Mouse (Mus musculus) myocyte (in vitro differentiated cells): ENCODE results near the gene Cdk5. TPM values are rescaled to one million over a fixed set of nuclear protein-coding genes. Genes with fewer than 3 reads are reported as not detected.

Experiments
- H3K27me3 ChIP-seq: one replicate; pipeline ENCODE4 v1.6.1; 2011; ENCODE audit not compliant: control insufficient read depth, insufficient read depth, insufficient read length
- H3K36me3 ChIP-seq: one replicate; pipeline ENCODE4 v1.6.1; 2011; ENCODE audit not compliant: control insufficient read depth, insufficient read depth
- H3K4me2 ChIP-seq: one replicate; pipeline ENCODE4 v1.6.1; 2011; ENCODE audit warnings: low read depth, control low read depth
- H3K4me3 ChIP-seq: one replicate; pipeline ENCODE4 v1.5.1; 2011; ENCODE audit warnings: mild to moderate bottlenecking, control low read depth, moderate library complexity
- H3K79me2 ChIP-seq: one replicate; pipeline ENCODE4 v1.6.1; 2011; ENCODE audit not compliant: control insufficient read depth, insufficient read depth
- H3ac ChIP-seq: one replicate; pipeline ENCODE4 v1.6.1; 2011; ENCODE audit not compliant: control insufficient read depth, insufficient read length
- CEBPB ChIP-seq: IDR thresholded peaks from 2 replicates; pipeline ENCODE4 v1.6.1; 2011; ENCODE audit warnings: mild to moderate bottlenecking, moderate library complexity; ENCODE audit not compliant: poor library complexity, insufficient read depth, severe bottlenecking
- E2F4 ChIP-seq: IDR thresholded peaks from one replicate; pipeline ENCODE4 v1.6.1; 2011; ENCODE audit warnings: mild to moderate bottlenecking, control low read depth, moderate library complexity; ENCODE audit not compliant: insufficient read depth
- MAX ChIP-seq: IDR thresholded peaks from one replicate; pipeline ENCODE4 v1.6.1; 2011; ENCODE audit warnings: low read depth, mild to moderate bottlenecking, control low read depth
- MYOD1 ChIP-seq, 3 experiments: IDR thresholded peaks; one replicate each; pipeline ENCODE4 v1.6.1; 2011; ENCODE audit warnings: control low read depth in 2 of 3, low read depth in 2 of 3, mild to moderate bottlenecking in 2 of 3, moderate library complexity in 1 of 3; ENCODE audit not compliant: insufficient read length in 2 of 3, control insufficient read depth in 1 of 3
- MYOG ChIP-seq, 3 experiments: IDR thresholded peaks; one replicate each; pipeline ENCODE4 v1.6.1; 2011; ENCODE audit warnings: control low read depth in 2 of 3, low read depth in 2 of 3, mild to moderate bottlenecking in 2 of 3; ENCODE audit not compliant: insufficient read length in 2 of 3, control insufficient read depth in 1 of 3, insufficient read depth in 1 of 3
- POLR2A ChIP-seq: IDR thresholded peaks from one replicate; pipeline ENCODE4 v1.6.1; 2011; ENCODE audit warnings: low read depth, mild to moderate bottlenecking, control low read depth, moderate library complexity; ENCODE audit not compliant: insufficient read length
- POLR2AphosphoS2 ChIP-seq: IDR thresholded peaks from one replicate; pipeline ENCODE4 v1.6.1; 2011; ENCODE audit warnings: low read depth, control low read depth; ENCODE audit not compliant: insufficient read length
- REST ChIP-seq: IDR thresholded peaks from one replicate; pipeline ENCODE4 v1.6.1; 2011; ENCODE audit warnings: mild to moderate bottlenecking, control low read depth, moderate library complexity; ENCODE audit not compliant: insufficient read depth, insufficient read length
- SRF ChIP-seq: IDR thresholded peaks from one replicate; pipeline ENCODE4 v1.6.1; 2011; ENCODE audit warnings: low read depth; ENCODE audit not compliant: control insufficient read depth, insufficient read length
- TCF12 ChIP-seq: IDR thresholded peaks from one replicate; pipeline ENCODE4 v1.6.1; 2011; ENCODE audit warnings: mild to moderate bottlenecking, control low read depth; ENCODE audit not compliant: poor library complexity, insufficient read depth, severe bottlenecking
- TCF3 ChIP-seq: IDR thresholded peaks from one replicate; pipeline ENCODE4 v1.6.1; 2011; ENCODE audit warnings: low read depth, control low read depth; ENCODE audit not compliant: insufficient read length
- USF1 ChIP-seq: IDR thresholded peaks from one replicate; pipeline ENCODE4 v1.6.1; 2011; ENCODE audit warnings: low read depth, mild to moderate bottlenecking, control low read depth, moderate library complexity
- polyA plus RNA-seq: library from polyadenylated mRNA; unstranded; fragments of >200 nt; fragmentation: generic; extraction: Trizol; gene quantifications from one replicate; pipeline ENCODE4 v1.2.1, GENCODE M21; 2012; ENCODE audit warnings: missing spikeins

Cdk5 gene
- polyA plus RNA-seq, 1 experiment = 30.0 TPM

DNA sequence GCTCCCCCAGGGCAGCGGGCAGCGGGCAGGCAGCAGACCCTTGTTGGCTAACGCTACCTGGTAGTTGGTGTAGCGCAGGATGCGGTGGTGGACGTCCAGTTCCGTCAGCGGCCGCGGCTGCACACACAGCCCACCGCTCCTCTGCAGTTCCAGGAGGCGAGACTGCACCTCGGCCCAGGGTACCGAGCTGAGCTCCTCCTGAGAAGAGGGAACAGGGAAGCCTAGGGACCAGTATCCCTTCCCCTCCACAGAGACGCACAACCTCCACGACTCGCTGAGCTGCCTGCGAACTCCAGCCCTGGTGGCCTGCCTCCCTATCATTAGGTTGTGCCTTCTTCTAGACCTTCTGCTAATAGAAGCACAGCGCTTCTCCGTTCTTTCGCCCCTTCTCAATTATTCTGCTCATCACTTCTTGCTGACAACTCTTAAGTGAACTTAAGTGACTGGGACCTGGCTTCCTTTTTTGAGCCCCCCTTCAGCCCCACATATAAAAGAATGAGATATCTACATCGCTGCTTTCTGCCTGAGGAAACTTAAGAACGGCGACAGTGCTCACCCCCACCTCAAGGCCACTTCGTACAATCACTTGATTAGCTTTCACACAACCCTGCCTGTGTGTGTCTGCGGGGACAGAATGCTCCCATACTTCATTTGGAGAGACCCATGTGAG is 34.9 kb downstream of the Cdk5 start:
- TF ChIP-seq E2F4 = no peak
- TF ChIP-seq TCF12 = no peak
- no peak for TF ChIP-seq CEBPB
- no peak for TF ChIP-seq USF1
- no peak for TF ChIP-seq POLR2A
- no peak for TF ChIP-seq SRF
- TF ChIP-seq MAX = no peak
- TF ChIP-seq MYOG (IDR thresholded peaks at IDR 0.05; ENCODE audit: control insufficient read depth in 1 of 3, insufficient read depth in 1 of 3, insufficient read length in 2 of 3, low read depth in 2 of 3) = no peak
- TF ChIP-seq MYOD1 (IDR thresholded peaks at IDR 0.05; ENCODE audit: control insufficient read depth in 1 of 3, insufficient read length in 2 of 3, low read depth in 2 of 3) = no peak
- TF ChIP-seq REST = no peak
- no peak for TF ChIP-seq POLR2AphosphoS2
- no peak for TF ChIP-seq TCF3
- H3ac ChIP-seq = peak overlapping the region; percentile 14
- no peaks in the 10 kb centered on the region for H3K36me3 ChIP-seq
- no peaks in the 10 kb centered on the region for H3K79me2 ChIP-seq
- H3K4me2 ChIP-seq = peak overlapping the region; percentile 35
- H3K4me3 ChIP-seq = no peak overlapping the region
- H3K27me3 ChIP-seq = no peaks in the 10 kb centered on the region

DNA sequence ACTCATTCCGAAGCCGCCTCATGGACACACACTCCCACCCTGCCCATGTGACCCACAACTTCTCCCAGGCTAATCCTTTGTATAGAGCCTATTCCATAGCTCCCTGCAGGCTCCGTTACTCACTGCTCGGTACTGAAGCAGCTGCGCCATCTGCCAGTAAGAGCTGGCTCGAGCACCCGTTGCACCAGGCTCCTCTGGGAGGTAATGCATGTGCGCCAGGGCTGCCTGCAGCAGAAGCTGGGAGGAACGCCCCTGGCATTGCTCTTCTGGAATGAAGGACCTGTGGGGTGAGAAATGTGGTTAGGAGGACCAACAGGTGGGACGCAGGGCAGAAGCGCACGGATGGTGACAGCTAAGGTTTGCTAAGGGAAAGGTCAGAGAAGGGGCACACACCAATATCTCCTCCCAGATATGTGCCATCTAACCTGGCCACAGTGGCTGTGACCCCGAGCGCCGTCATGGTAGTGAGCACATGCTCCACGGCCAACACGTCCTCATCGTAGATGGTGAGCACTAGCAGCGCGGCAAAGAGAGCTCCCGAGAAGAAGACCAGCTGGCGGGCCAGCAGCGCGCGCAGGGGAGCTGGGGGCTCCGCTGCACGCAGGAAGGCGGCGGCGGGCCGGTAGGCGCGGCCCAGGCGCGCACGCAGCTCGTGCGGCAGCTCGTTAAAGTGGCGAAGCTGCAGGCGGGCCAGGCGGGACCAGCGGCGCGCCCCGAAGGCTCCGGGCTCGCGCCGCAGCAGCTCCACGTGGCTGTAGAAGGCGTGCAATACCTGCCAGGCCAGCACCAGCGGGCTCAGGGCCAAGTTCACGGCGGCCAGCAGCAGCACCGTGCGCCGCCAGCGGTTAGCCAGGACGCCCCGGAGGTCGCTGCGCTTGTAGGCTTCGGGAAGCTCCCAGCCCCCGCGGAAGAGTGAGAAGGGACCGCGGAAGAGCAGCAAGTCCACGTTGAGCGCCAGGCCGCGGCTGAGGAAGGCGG is 35.8 kb downstream of the Cdk5 start:
- H3ac ChIP-seq = peak overlapping the region; percentile 14
- no peaks in the 10 kb centered on the region for H3K27me3 ChIP-seq
- H3K79me2 ChIP-seq = no peaks in the 10 kb centered on the region
- peak overlapping the region; percentile 35 for H3K4me2 ChIP-seq
- no peaks in the 10 kb centered on the region for H3K36me3 ChIP-seq
- TF ChIP-seq MYOD1 (IDR thresholded peaks at IDR 0.05; ENCODE audit: control insufficient read depth in 1 of 3, insufficient read length in 2 of 3, low read depth in 2 of 3) (peak in 2 of 3 experiments; percentile 28 to 29), MYOG (IDR thresholded peaks at IDR 0.05; ENCODE audit: control insufficient read depth in 1 of 3, insufficient read depth in 1 of 3, insufficient read length in 2 of 3, low read depth in 2 of 3) (peak in 1 of 3 experiments; percentile 64), USF1 (no peak)
- H3K4me3 ChIP-seq = no peak overlapping the region

DNA sequence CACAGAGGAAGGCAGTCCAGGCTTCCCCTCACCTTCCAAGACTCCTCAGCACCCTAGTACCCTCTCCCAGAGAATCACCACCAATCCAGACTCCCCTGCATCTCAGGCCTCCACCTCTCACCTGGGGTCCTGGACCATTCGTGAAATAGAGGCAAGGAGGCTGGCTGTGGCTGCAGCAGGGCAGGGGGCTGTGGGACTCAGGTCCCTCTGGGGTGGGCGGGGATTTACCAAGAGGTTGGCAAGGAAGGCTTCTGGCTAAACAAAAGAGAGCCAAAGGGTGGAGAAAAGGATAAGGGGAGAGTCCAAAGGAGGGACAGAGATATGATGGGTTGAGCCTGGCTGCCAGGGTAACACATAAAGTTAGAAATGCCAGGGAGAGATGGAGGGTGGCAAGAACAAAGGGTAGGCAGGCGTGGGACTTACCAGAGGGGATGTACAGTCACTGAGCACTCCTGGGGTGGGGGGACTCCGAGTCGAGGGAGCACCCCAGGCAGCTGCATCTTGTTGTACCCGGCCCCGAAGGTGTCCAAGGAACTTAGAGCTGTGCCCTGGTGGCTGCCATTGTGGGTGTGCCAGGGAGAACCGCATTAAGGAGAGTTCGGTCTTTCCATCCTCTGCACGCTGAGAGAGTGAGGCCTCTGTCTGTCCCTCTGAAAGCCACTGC is 37.3 kb downstream of the Cdk5 start:
- Histone ChIP-seq H3K4me2 (no peak overlapping the region), H3ac (no peak overlapping the region), H3K4me3 (no peak overlapping the region), H3K27me3 (no peaks in the 10 kb centered on the region), H3K36me3 (no peaks in the 10 kb centered on the region), H3K79me2 (no peaks in the 10 kb centered on the region)
- no peak for TF ChIP-seq TCF3
- no peak for TF ChIP-seq E2F4
- TF ChIP-seq MAX = no peak
- no peak for TF ChIP-seq CEBPB
- no peak for TF ChIP-seq POLR2A
- no peak for TF ChIP-seq REST
- no peak for TF ChIP-seq POLR2AphosphoS2
- TF ChIP-seq MYOG (IDR thresholded peaks at IDR 0.05; ENCODE audit: control insufficient read depth in 1 of 3, insufficient read depth in 1 of 3, insufficient read length in 2 of 3, low read depth in 2 of 3) = no peak
- no peak for TF ChIP-seq TCF12
- no peak for TF ChIP-seq MYOD1 (IDR thresholded peaks at IDR 0.05; ENCODE audit: control insufficient read depth in 1 of 3, insufficient read length in 2 of 3, low read depth in 2 of 3)
- no peak for TF ChIP-seq USF1
- TF ChIP-seq SRF = no peak

DNA sequence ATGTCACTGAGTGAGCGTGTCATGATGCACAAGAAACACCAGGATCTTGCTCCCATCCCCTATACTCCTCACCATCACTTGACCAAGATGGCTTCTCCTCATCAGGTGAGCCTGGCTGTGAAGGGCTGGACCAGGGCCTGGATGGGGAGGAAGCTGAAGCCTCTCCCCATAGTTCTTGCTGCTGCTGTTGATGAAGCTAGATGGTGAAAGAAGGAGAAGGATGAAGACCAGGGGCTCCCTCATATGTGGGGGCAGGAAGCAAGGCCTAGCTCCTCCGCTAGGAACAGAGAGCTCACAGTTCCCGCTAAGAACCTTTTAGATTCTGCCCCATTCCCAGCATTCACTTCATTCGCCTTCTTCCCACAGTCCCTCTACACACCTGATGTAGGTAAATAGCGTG is 38.0 kb downstream of the Cdk5 start:
- H3ac ChIP-seq = no peak overlapping the region
- H3K27me3 ChIP-seq = no peaks in the 10 kb centered on the region
- no peak overlapping the region for H3K4me3 ChIP-seq
- no peaks in the 10 kb centered on the region for H3K79me2 ChIP-seq
- no peak overlapping the region for H3K4me2 ChIP-seq
- TF ChIP-seq TCF3 = no peak
- TF ChIP-seq E2F4 = no peak
- no peaks in the 10 kb centered on the region for H3K36me3 ChIP-seq

DNA sequence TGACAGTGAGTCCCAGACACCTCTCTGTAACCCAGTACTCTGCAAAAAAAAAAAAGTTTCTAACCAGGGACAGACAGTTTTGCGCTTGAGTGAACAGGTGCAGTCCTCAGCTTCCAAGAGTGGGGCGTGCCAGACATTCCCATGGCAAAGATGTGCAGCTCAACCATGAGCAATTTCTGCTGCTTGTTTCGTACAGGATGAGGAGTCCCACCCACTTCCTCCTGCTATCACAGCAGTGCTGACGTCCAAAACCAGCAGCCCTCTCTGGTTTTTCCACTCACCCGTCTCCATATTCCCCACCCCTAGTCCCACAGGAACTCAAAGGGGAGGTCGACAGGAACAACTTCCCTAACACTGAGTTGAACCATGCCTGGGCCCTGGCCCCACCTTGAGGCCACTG is 38.9 kb downstream of the Cdk5 start:
- 0 out of 2 replicates have a peak, but pooled peaks have one; percentile 9 for TF ChIP-seq CEBPB
- TF ChIP-seq USF1 = no peak
- no peak for TF ChIP-seq MAX
- peak; percentile 23 for TF ChIP-seq TCF12
- TF ChIP-seq POLR2AphosphoS2 = no peak
- TF ChIP-seq MYOG (IDR thresholded peaks at IDR 0.05; ENCODE audit: control insufficient read depth in 1 of 3, insufficient read depth in 1 of 3, insufficient read length in 2 of 3, low read depth in 2 of 3) = peak in 2 of 3 experiments; percentile 58 to 82
- TF ChIP-seq E2F4 = no peak
- TF ChIP-seq SRF = no peak
- no peak for TF ChIP-seq POLR2A
- TF ChIP-seq MYOD1 (IDR thresholded peaks at IDR 0.05; ENCODE audit: control insufficient read depth in 1 of 3, insufficient read length in 2 of 3, low read depth in 2 of 3) = peak; percentile 53 to 89 (median 73)
- no peak overlapping the region for H3ac ChIP-seq
- H3K4me3 ChIP-seq = peak overlapping the region; percentile 30
- peaks cover 8% of the 10 kb centered on the region for H3K27me3 ChIP-seq
- H3K36me3 ChIP-seq = no peaks in the 10 kb centered on the region
- no peaks in the 10 kb centered on the region for H3K79me2 ChIP-seq
- peak overlapping the region; percentile 98 for H3K4me2 ChIP-seq
